Mouse (Mus musculus) layer of hippocampus, adult 9-10 months (tissue): ENCODE results near the gene Dpysl5.
"Not testable (repeated sequence)": the region's sequence is repeated elsewhere in the genome, so short reads cannot be mapped to it uniquely, and the experiment has no call there.

Experiments
- DNase-seq: peaks from one replicate; pipeline ENCODE4 v3.0.0; 2022; ENCODE audit warnings: low spot score

Dpysl5 gene

DNA sequence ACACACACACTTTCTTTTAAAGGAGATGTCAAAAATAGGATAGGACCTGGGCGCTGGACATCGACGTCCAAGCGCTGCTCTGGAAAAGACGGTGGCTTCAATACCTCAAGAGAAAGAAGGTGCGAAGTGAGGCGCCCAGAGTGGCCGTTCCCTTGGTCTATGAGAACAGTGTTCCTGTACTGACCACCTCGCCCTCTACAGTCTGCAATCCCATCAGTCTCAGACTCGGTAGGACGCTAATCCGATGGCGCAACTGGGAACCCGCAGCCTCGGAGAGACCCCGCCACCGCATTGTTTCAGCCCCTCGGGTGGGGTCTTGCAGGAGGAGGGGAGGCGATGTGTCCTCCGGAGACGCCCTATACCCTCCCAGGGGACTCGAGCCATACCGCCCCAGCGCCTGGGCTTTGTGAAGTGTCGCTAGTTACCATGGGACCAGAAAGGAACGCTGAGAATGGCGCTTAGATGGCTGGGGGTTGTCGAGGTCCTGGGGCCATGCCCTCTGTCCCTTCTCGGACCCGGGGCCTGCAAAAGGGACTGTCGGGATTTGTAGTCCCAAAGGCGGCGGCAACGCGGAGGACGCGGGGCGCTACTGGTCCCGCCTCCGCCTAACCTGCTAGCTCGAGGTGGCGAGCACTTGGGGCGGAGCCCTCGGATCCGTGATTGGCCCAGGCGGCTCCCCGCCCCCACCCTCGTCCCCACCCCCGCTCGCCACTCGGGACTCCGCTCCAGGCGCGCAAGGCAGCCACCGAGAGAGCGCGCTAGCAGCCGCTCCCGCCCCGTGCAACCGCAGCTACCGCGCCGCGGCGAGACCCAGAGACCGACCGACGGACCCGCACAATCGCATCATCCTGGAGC is at the start of gene Dpysl5:
TSS of gene Dpysl5 (plus strand) at position 418 of the 855 bp plus-strand sequence.
- DNase-seq: no peak

DNA sequence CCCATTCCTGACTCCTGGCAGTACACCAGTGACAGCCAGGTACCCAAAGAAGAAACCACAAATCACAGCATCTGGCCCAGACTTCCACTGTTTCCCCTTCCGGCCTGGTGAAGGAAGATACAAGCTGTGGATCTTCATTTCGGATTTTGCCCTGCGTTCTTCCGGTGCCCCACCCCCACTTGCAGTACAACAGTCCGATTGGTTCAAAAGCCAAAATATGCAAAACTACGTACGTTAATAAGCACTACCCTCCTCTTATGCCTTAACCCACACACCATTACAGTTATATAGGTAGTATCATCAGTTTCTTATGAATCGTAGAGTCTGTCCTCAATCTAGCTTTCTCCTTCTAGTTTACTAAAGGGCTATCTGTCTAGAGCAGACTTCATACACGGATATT is 46.0 kb upstream of the Dpysl5 start:
- DNase-seq: no peak

DNA sequence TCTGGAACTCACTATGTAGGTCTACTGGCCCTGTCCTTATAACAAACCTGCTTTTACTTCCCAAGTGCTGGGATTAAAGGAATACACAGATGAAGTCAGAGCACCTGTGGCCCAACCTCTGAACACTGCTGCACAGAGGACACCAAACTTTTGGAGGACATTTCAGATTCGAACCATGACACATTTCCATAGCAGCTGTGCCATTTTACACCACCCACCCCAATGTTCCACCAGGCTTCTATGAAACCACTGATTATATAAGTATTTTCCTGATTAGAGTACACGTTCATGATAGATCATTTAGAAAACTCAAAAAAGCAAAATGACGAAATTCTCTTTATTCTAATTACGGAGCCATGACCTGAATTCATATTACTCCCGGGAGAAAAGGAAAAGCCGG is 45.4 kb upstream of the Dpysl5 start:
- DNase-seq: no peak

DNA sequence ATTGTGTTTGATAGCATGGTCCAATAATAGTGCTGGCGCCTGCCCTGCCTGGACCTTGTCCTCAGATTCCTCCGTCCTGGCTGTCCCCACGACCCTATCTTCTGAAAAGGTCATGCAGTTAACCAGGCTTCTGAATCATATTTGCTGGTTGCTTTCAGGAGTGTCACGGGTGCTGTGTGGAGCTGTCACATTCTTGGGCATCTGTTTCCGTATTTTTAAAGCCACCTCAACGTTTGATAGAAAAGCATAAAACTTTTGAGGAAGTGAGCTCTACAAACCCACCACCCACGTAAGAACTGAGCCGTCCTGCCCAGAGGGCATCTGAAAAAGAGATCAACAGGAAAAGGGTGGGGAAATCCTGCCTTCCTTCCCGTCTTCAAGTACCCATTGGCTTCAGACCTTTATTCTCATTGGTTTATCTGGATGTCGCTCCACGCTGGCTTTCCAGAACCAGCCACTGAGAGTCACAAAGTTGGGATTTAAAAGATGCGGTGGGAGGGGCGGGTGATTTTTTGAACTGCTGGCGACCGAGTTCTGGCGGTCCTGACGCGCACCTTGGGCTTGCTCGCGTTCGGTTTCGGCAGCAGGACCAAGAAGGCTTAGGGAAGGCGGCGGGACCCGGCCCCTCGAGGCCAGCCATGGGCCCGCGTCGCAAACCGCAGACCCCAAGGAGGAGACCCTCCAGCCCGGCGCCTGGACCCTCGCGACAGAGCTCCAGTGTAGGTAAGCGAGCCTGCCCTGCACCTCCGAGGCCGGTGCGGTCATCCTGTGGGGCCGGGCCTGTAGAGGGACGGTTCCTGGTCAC is 44.8 kb upstream of the Dpysl5 start, which contains the start of gene Cenpa:
TSS of gene Cenpa (plus strand) at position 387 of the 805 bp plus-strand sequence.
- peak; percentile 96 for DNase-seq

DNA sequence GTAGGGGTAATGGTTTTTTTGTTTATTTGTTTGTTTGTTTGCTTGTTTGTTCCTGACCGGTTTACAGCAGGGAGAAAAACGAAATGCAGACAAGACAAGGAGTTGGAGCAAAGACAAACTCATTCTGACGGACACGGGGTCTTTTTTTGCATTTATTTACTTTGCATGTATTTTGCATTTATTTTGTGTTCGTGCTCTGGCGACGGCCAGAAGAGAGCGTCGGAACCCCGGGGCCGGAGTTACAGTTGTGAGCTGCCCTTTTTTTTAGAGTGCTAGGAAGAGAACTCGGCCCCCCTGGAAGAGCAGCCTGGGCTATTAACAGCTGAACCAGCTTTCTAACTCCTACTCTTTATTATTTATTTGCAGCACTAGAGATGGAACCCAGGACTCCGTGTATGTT is 44.1 kb upstream of the Dpysl5 start:
- no peak for DNase-seq

DNA sequence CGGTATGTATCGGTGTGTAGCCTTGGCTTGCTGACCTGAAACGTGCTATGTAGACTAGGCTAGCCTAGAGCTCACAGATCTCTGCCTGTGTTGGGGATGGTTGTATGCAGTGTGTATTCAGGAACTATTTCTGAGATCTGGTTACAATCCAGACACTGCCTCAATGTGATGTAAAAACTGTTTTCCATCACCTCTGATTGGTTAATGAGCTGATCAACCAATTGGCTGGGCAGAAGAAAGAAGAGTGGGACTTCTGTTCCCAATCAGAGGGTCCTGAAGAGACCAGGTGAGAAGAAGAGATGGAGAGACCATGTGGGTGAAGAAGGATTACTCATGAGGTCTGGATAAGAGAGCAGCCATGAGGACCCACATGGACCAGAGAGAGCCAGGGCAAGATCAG is 43.7 kb upstream of the Dpysl5 start:
- DNase-seq: no peak

- no peak for DNase-seq
These were observed 42.5 kb upstream of the Dpysl5 start for GRCm38 (mm10) chr5:30668637-30669495.

- DNase-seq: no peak
These were observed 41.9 kb upstream of the Dpysl5 start for GRCm38 (mm10) chr5:30669496-30669830.

DNA sequence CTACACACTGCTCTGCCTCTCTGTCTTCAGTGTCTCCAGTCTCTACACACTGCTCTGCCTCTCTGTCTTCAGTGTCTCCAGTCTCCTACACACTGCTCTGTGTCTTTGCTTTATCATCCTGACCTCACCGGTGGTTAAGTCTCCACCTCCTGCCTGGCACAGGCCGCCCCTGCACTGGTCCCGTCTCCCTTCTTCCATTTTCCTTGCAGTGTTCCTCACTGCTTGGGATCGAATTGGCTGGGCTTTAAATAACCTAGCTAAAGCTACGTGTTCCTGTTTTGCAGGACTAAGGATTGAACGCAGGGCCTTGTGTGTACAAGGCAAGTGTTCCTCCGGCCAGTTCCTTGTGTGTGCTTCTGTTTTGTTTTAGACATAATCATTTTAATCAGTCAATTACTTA is 41.3 kb upstream of the Dpysl5 start:
- DNase-seq: no peak

GRCm38 (mm10) chr5:30674001-30674400 is 37.4 kb upstream of the Dpysl5 start:
- DNase-seq: no peak

- DNase-seq: no peak
These were observed 34.6 kb upstream of the Dpysl5 start for GRCm38 (mm10) chr5:30676800-30677199.

GRCm38 (mm10) chr5:30678069-30678468 is 33.3 kb upstream of the Dpysl5 start:
- not testable (repeated sequence) for DNase-seq

- no peak for DNase-seq
These were observed 32.6 kb upstream of the Dpysl5 start for GRCm38 (mm10) chr5:30678722-30679296.

DNA sequence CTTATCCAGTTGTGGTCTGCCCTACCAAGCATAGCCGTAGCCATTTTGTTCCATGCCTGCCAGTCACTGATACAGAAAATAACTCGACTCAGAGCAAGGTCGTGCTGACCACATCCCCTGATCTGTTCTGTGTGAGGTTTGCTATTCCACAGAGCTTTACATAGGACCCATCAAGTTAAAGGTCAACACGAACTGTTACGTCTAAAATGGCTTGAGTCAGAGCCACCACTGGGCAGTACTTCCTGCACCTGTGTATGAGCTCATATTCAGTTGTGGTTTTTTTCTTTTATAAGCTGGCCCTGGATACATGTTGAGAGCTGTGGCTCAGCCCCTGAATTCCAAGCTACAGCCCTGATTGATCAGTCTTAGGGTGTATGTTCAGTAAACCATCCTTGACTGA is 31.8 kb upstream of the Dpysl5 start:
- no peak for DNase-seq

- no peak for DNase-seq
These were observed 29.4 kb upstream of the Dpysl5 start for GRCm38 (mm10) chr5:30681970-30682369.

DNA sequence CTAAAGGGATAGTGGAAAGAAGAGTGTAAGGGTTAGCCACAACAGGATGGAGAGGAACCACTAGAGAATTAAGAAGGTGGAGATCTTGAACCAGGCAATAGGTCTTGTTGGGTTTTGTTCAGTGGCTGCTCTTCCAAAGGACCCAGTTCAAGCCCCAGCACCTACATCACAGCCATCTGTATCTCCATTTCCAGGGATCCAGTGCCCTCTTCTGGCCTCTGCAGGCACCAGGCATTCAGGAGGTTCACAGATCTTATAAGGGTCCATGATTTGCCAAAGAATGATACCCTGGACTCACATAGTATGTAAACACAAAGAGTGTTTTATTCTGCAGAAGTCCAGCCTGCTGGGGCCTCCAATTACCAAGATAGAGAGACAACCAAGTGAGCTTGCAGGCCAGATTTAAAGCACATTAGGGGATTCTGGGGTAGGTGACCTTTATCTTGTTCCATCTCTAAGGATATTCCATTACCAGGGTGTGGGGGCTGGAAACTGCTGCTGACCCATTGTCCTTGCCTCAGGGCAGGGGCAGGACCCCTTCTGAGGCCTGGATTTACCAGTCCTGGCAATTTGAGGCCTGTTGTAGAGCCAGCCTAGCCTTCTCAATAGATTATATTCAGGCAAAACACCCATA is 28.3 kb upstream of the Dpysl5 start:
- no peak for DNase-seq

- DNase-seq: no peak
These were observed 27.4 kb upstream of the Dpysl5 start for GRCm38 (mm10) chr5:30683993-30684392.

DNA sequence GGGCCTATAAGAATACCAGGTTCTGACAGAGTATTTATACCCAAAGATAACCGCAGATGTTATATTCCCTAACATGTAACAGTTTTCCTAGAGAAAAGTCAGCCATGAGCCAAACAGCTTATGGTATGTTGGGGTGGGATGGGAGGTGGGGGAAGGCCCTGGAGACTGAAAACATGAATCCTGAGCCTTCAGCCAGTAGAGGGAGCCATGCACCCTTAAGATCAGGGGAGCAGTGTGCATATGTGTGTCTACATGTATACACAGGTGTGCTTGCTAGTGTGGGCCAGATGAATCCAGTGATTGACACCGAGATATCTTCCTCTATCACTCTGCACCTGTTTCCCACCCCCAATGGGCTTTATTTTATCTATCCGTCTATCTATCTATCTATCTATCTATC is 24.6 kb upstream of the Dpysl5 start:
- DNase-seq: no peak

DNA sequence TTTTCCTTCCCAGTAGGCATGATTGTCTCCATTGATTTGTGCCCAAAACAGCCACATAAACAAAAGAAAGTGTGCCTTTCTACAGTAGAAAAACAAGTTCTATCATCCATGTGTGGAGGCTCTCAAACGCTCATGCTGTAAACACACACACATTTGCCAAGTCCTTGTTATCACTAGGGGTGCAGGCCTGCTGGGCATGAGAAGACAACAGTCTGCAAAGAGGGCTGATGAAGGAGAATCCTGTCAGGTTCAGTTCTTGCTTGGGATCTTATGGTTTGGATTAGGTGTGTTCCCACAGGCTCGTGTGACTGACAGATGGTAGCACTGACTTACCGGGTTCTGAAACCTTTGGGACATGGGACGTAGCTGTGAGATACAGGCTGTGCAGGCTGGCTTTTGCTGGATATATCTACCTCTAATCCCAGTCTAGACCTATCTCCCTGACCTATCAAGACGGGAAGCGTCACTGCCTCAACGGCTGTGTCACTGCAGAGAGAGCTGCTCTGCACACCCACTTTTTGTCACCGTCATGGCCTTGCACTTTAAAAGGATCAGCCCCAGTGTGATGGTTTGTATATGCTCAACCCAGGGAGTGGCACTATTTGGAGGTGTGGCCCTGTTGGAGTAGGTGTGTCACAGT is 10.9 kb upstream of the Dpysl5 start:
- no peak for DNase-seq

- DNase-seq: not testable (repeated sequence)
These were observed 10.0 kb upstream of the Dpysl5 start for GRCm38 (mm10) chr5:30701373-30701772.

DNA sequence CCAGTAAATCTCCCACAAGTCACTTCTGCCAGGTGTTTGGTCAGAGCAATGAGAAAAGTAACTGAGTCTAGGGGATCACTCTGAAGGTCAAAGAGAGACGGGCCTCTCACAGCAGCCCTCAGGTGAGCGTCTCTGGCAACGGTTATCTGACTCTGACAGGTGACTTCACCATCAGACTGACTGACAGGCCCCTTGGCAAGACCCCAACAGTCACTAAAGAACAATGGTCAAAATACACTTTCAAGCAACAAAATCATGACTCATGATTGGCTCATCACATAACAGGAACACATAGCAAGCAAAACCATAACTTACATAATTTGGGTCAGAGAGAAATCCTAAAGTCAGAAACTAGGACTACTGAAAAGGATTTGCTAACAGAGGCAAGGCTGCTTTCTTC is 9.5 kb upstream of the Dpysl5 start:
- DNase-seq: no peak
